Mouse (Mus musculus): ENCODE results near the gene Cnpy4.

- no peak for TF ChIP-seq CTCF (IDR thresholded peaks at IDR 0.05 in 2 of 3, conservative IDR thresholded peaks at IDR 0.05 in 1 of 3; ENCODE audit: control insufficient read depth in 1 of 3, insufficient read depth in 1 of 3, low read depth in 2 of 3, low read length in 3 of 3, poor library complexity in 1 of 3, severe bottlenecking in 1 of 3)
- TF ChIP-seq CHD2 (IDR thresholded peaks at IDR 0.05; ENCODE audit: low read length) = no peak
These were observed 48.7 kb upstream of the Cnpy4 start for GRCm38 (mm10) chr5:138138585-138138984.

Data from MEL (cell line).